Mouse (Mus musculus): ENCODE results near the gene Fhit. TPM values are rescaled to one million over a fixed set of nuclear protein-coding genes. Genes with fewer than 3 reads are reported as not detected.

Gene Fhit
- polyA plus RNA-seq, 1 experiment from 2014 or later, result 4.6 TPM

- ATAC-seq (ENCODE audit: insufficient number of reproducible peaks, low FRiP score), result no peak
- H3K4me1 ChIP-seq (replicated peaks), result no peaks in the 10 kb centered on the region
- H3K9me3 ChIP-seq (replicated peaks), result no peaks in the 10 kb centered on the region
- WGBS, result 87% methylated on average over 3 of the region's 3 CpGs
- H3K36me3 ChIP-seq, result no peaks in the 10 kb centered on the region
- H3K4me2 ChIP-seq, result no peak overlapping the region
- H3K27ac ChIP-seq (ENCODE audit: poor library complexity, severe bottlenecking), result no peak overlapping the region
- no peak overlapping the region for H3K4me3 ChIP-seq
- no peaks in the 10 kb centered on the region for H3K27me3 ChIP-seq (replicated peaks)
- H3K9ac ChIP-seq, result no peak overlapping the region
Observed at GRCm38 (mm10) chr14:9526136-9526535, 1635.7 kb downstream of the Fhit start.

GRCm38 (mm10) chr14:9517651-9518050, 1644.2 kb downstream of the Fhit start:
- no peak for ATAC-seq (ENCODE audit: insufficient number of reproducible peaks, low FRiP score)
- Histone ChIP-seq H3K4me2 (no peak overlapping the region), H3K27me3 (replicated peaks) (no peaks in the 10 kb centered on the region), H3K9ac (no peak overlapping the region), H3K9me3 (replicated peaks) (no peaks in the 10 kb centered on the region), H3K36me3 (no peaks in the 10 kb centered on the region), H3K27ac (ENCODE audit: poor library complexity, severe bottlenecking) (no peak overlapping the region), H3K4me3 (no peak overlapping the region), H3K4me1 (replicated peaks) (no peaks in the 10 kb centered on the region)
- WGBS, result 63% methylated on average over 2 of the region's 2 CpGs

- Histone ChIP-seq H3K27ac (ENCODE audit: poor library complexity, severe bottlenecking) (no peak overlapping the region), H3K36me3 (no peaks in the 10 kb centered on the region), H3K4me3 (no peak overlapping the region), H3K4me1 (replicated peaks) (no peaks in the 10 kb centered on the region), H3K9me3 (replicated peaks) (peaks cover 4% of the 10 kb centered on the region; the same call in 1 of the 2 replicates), H3K4me2 (no peak overlapping the region), H3K27me3 (replicated peaks) (no peaks in the 10 kb centered on the region), H3K9ac (no peak overlapping the region)
- 67% methylated on average over 1 of the region's 1 CpGs for WGBS
- no peak for ATAC-seq (ENCODE audit: insufficient number of reproducible peaks, low FRiP score)
Observed at GRCm38 (mm10) chr14:9509678-9510077, 1652.2 kb downstream of the Fhit start.

Other genes starting within 250 kb of the Fhit start
- 3.0 and 3.4 TPM in 2 replicates for gene Gm3839, start 194.7 kb upstream of the Fhit start, polyA plus RNA-seq (2016; fragmentation: Nextera tagmentation; extraction: Ambion mirVana)